Mouse (Mus musculus) neural tube, postnatal 0 days (tissue): ENCODE data around the gene Fam71f1. TPM values are rescaled to one million over a fixed set of nuclear protein-coding genes. Genes with fewer than 3 reads are reported as not detected.

ENCODE experiments used
- polyA plus RNA-seq: library from polyadenylated mRNA; unstranded; fragments of >200 nt; fragmentation: Nextera tagmentation; extraction: Ambion mirVana; gene quantifications from 2 replicates; pipeline ENCODE4 v1.2.1, GENCODE M21; 2015

Gene Fam71f1
- not detected in 2 replicates for polyA plus RNA-seq

GRCm38 (mm10) chr6:29318879-29319278 lies at the start of gene Fam71f1:
Fam71f1 (plus strand) TSS chr6:29319140.

GRCm38 (mm10) chr6:29272312-29273072 lies 46.4 kb upstream of the Fam71f1 start, which contains the start of gene Hilpda:
Hilpda (plus strand) TSS chr6:29272488.

GRCm38 (mm10) chr6:29279293-29279692 lies 39.6 kb upstream of the Fam71f1 start, which contains the start of gene Fam71f2:
Fam71f2 (plus strand) TSS chr6:29279593.

GRCm38 (mm10) chr6:29347665-29348370 lies 28.9 kb downstream of the Fam71f1 start, which contains the start of gene Calu:
Calu (plus strand) TSS chr6:29348069.

Other genes starting within 250 kb of the Fam71f1 start
- gene Rbm28, start 154.1 kb upstream of the Fam71f1 start, polyA plus RNA-seq: 19.6 TPM in 2 replicates
- 21.4 and 21.7 TPM in 2 replicates for gene Prrt4, start 139.6 kb upstream of the Fam71f1 start, polyA plus RNA-seq
- 66.4 and 77.1 TPM in 2 replicates for gene Impdh1, start 102.8 kb upstream of the Fam71f1 start, polyA plus RNA-seq
- gene Hilpda, start 46.7 kb upstream of the Fam71f1 start, polyA plus RNA-seq: 21.2 and 22.3 TPM in 2 replicates
- 0.25 and 0.32 TPM in 2 replicates for gene Fam71f2, start 39.5 kb upstream of the Fam71f1 start, polyA plus RNA-seq
- 113 and 123 TPM in 2 replicates for gene Calu, start 28.9 kb downstream of the Fam71f1 start, polyA plus RNA-seq
- gene Opn1sw, start 69.3 kb downstream of the Fam71f1 start, polyA plus RNA-seq: 0.43 and 0.62 TPM in 2 replicates
- gene Ccdc136, start 77.2 kb downstream of the Fam71f1 start, polyA plus RNA-seq: 76.6 and 87.2 TPM in 2 replicates
- 3.0 and 3.3 TPM in 2 replicates for gene Flnc, start 114.1 kb downstream of the Fam71f1 start, polyA plus RNA-seq
- 399 and 411 TPM in 2 replicates for gene Atp6v1f, start 148.6 kb downstream of the Fam71f1 start, polyA plus RNA-seq
- gene Atp6v1fnb, start 152.3 kb downstream of the Fam71f1 start, polyA plus RNA-seq: not detected in 2 replicates
- gene Kcp, start 188.8 kb downstream of the Fam71f1 start, polyA plus RNA-seq: 8.4 and 13.4 TPM in 2 replicates
- 3.1 and 3.7 TPM in 2 replicates for gene Irf5, start 207.5 kb downstream of the Fam71f1 start, polyA plus RNA-seq